Comparison of ENCODE assay signal across 37 mouse cellular contexts in genomic region chr8:13799566-13799965, GRCm38 (mm10). TPM values are rescaled to one million over a fixed set of nuclear protein-coding genes. Genes with fewer than 3 reads are reported as not detected.
"Had no signal": no experiment of that assay in that cellular context is flagged by ENCODE, and none has a peak within 500 bp of the region (broad histone marks: within the 10 kb centered on the region; RNA-seq: fewer than 3 reads in every experiment).

No protein-coding gene starts in this region.

- H3K27me3 ChIP-seq: heart, embryonic 13.5 days; heart, embryonic 15.5 days; hindbrain, embryonic 13.5 days; limb, embryonic 12.5 days; liver, embryonic 13.5 days had no signal

- H3K4me1 ChIP-seq: heart, embryonic 15.5 days; hindbrain, embryonic 13.5 days; limb, embryonic 10.5 days; limb, embryonic 12.5 days; liver, embryonic 13.5 days had no signal

- H3K9ac ChIP-seq: heart, embryonic 13.5 days; heart, embryonic 15.5 days; hindbrain, embryonic 13.5 days; limb, embryonic 12.5 days; liver, embryonic 13.5 days had no signal

- H3K4me3 ChIP-seq: heart, adult 2 months; heart, embryonic 13.5 days; heart, embryonic 15.5 days; hindbrain, embryonic 13.5 days; layer of hippocampus, adult 2 months; left cerebral cortex, adult 2 months; limb, embryonic 10.5 days; limb, embryonic 12.5 days; liver, embryonic 13.5 days had no signal

- DNase-seq: gastrocnemius, postnatal 14 days; gastrocnemius, postnatal 36 days; heart, adult 11 months; heart, adult 2 months; heart, postnatal 14 days; heart, postnatal 36 days; kidney, adult 11 months; kidney, adult 2 months; kidney, postnatal 10 days; kidney, postnatal 25 days; kidney, postnatal 4 days; liver; liver, embryonic 13.5 days had no signal

- H3K9me3 ChIP-seq: heart, embryonic 13.5 days; heart, embryonic 15.5 days; hindbrain, embryonic 13.5 days; limb, embryonic 10.5 days; limb, embryonic 12.5 days; liver, embryonic 13.5 days had no signal

- H3K27ac ChIP-seq: heart, adult 2 months; heart, embryonic 13.5 days; heart, embryonic 15.5 days; hindbrain, embryonic 13.5 days; hindbrain, postnatal 0 days; layer of hippocampus, adult 2 months; left cerebral cortex, adult 2 months; limb, embryonic 10.5 days; limb, embryonic 12.5 days; liver, embryonic 13.5 days had no signal

RNA-seq across cellular contexts. Expression of gene AF366264, which starts 38.6 kb away (rescaled TPM):
- total RNA-seq: gastrocnemius, adult 18-20 months; gastrocnemius, adult 8-10 months; gastrocnemius, postnatal 14 days; gastrocnemius, postnatal 36 days; heart, adult 2 months; heart, postnatal 14 days; heart, postnatal 36 days; hematopoietic stem cell, adult 5-6 weeks; hindbrain, postnatal 0 days; layer of hippocampus, adult 2 months; layer of hippocampus, postnatal 10 days; layer of hippocampus, postnatal 25 days; left cerebral cortex, adult 2 months; left cerebral cortex, postnatal 14 days; left cerebral cortex, postnatal 36 days had no signal
- polyA plus RNA-seq: heart, adult 2 months; heart, embryonic 11.5 days; heart, embryonic 13.5 days; heart, embryonic 15.5 days; heart, postnatal 0 days; hindbrain, embryonic 11.5 days; hindbrain, embryonic 13.5 days; hindbrain, postnatal 0 days; intestine, embryonic 14.5 days; intestine, embryonic 16.5 days; kidney, adult 2 months; kidney, embryonic 14.5 days; kidney, embryonic 16.5 days; limb, embryonic 10.5 days; limb, embryonic 12.5 days; limb, embryonic 14.5 days; liver, embryonic 11.5 days; liver, embryonic 13.5 days had no signal
